Mouse (Mus musculus) liver, embryonic 14.5 days (tissue): ENCODE data around the gene S100pbp.

Experiments used
- CTCF ChIP-seq: IDR thresholded peaks from 2 replicates; pipeline ENCODE4 v1.5.1; 2016; ENCODE audit warnings: antibody characterized with exemption, low read depth, control low read depth
- EP300 ChIP-seq: IDR thresholded peaks from 2 replicates; pipeline ENCODE4 v1.6.1; 2016; ENCODE audit warnings: antibody characterized with exemption, low read depth

GRCm38 (mm10) chr4:129232561-129233360 is 43.2 kb upstream of the S100pbp start:
- TF ChIP-seq CTCF: no peak
- TF ChIP-seq EP300: no peak
